Mouse (Mus musculus): ENCODE measurements around the gene 2310022B05Rik. TPM values are rescaled to one million over a fixed set of nuclear protein-coding genes. Genes with fewer than 3 reads are reported as not detected.

Gene 2310022B05Rik
- polyA plus RNA-seq, 1 experiment from 2014 or later: 18.1 TPM

- no peak overlapping the region for H3K27ac ChIP-seq
- H3K36me3 ChIP-seq: peaks cover 89% of the 10 kb centered on the region
- H3K4me2 ChIP-seq (replicated peaks): no peak overlapping the region
- 0 out of 2 replicates have a peak, but pooled peaks cover 4% of the 10 kb centered on the region for H3K4me1 ChIP-seq (replicated peaks)
- no peak for ATAC-seq
- H3K9ac ChIP-seq (replicated peaks): 0 out of 2 replicates have a peak overlapping the region, but pooled peaks have one; percentile 10
- no peak overlapping the region for H3K4me3 ChIP-seq (replicated peaks)
- WGBS: 60% methylated on average over 10 of the region's 10 CpGs
- H3K9me3 ChIP-seq: no peaks in the 10 kb centered on the region
- no peaks in the 10 kb centered on the region for H3K27me3 ChIP-seq
These were observed 18.1 kb upstream of the 2310022B05Rik start for GRCm38 (mm10) chr8:124681077-124681791.

GRCm38 (mm10) chr8:124678246-124678645 is 15.1 kb upstream of the 2310022B05Rik start:
- 94% methylated on average over 13 of the region's 13 CpGs for WGBS
- ATAC-seq: no peak
- no peak overlapping the region for H3K4me3 ChIP-seq (replicated peaks)

GRCm38 (mm10) chr8:124677486-124677885 is 14.3 kb upstream of the 2310022B05Rik start:
- no peaks in the 10 kb centered on the region for H3K9me3 ChIP-seq
- peak; percentile 89 for ATAC-seq
- H3K4me2 ChIP-seq (replicated peaks): no peak overlapping the region
- peaks cover 89% of the 10 kb centered on the region for H3K36me3 ChIP-seq
- no peak overlapping the region for H3K4me3 ChIP-seq (replicated peaks)
- no peak overlapping the region for H3K9ac ChIP-seq (replicated peaks)
- 0 out of 2 replicates have a peak, but pooled peaks cover 4% of the 10 kb centered on the region for H3K4me1 ChIP-seq (replicated peaks)
- peak overlapping the region; percentile 35 for H3K27ac ChIP-seq
- WGBS: 50% methylated on average over 12 of the region's 12 CpGs
- H3K27me3 ChIP-seq: no peaks in the 10 kb centered on the region

More at GRCm38 (mm10) chr8:124678246-124678645, 15.1 kb upstream of the 2310022B05Rik start:
- Histone ChIP-seq H3K9ac (replicated peaks) (no peak overlapping the region), H3K4me2 (replicated peaks) (no peak overlapping the region), H3K4me1 (replicated peaks) (0 out of 2 replicates have a peak, but pooled peaks cover 4% of the 10 kb centered on the region), H3K27ac (no peak overlapping the region), H3K27me3 (no peaks in the 10 kb centered on the region), H3K9me3 (no peaks in the 10 kb centered on the region), H3K36me3 (peaks cover 89% of the 10 kb centered on the region)

- 89% methylated on average over 7 of the region's 7 CpGs for WGBS
- H3K27me3 ChIP-seq: no peaks in the 10 kb centered on the region
- peak overlapping the region; percentile 35 for H3K27ac ChIP-seq
- no peak overlapping the region for H3K4me2 ChIP-seq (replicated peaks)
- peaks cover 89% of the 10 kb centered on the region for H3K36me3 ChIP-seq
- no peak overlapping the region for H3K9ac ChIP-seq (replicated peaks)
- ATAC-seq: peak; percentile 21; the same call in 1 of the 2 replicates
- no peak overlapping the region for H3K4me3 ChIP-seq (replicated peaks)
- 0 out of 2 replicates have a peak, but pooled peaks cover 4% of the 10 kb centered on the region for H3K4me1 ChIP-seq (replicated peaks)
- H3K9me3 ChIP-seq: no peaks in the 10 kb centered on the region
These were observed 13.9 kb upstream of the 2310022B05Rik start for GRCm38 (mm10) chr8:124677078-124677477.

GRCm38 (mm10) chr8:124676661-124677060 is 13.5 kb upstream of the 2310022B05Rik start:
- Histone ChIP-seq H3K9ac (replicated peaks) (no peak overlapping the region), H3K27ac (no peak overlapping the region; the same call in 1 of the 2 replicates), H3K36me3 (peaks cover 87% of the 10 kb centered on the region), H3K4me1 (replicated peaks) (0 out of 2 replicates have a peak, but pooled peaks cover 4% of the 10 kb centered on the region), H3K27me3 (no peaks in the 10 kb centered on the region), H3K4me2 (replicated peaks) (no peak overlapping the region), H3K9me3 (no peaks in the 10 kb centered on the region), H3K4me3 (replicated peaks) (no peak overlapping the region)
- ATAC-seq: peak; percentile 12; the same call in 1 of the 2 replicates
- 92% methylated on average over 4 of the region's 4 CpGs for WGBS

- Histone ChIP-seq H3K9me3 (no peaks in the 10 kb centered on the region), H3K27ac (no peak overlapping the region), H3K36me3 (peaks cover 64% of the 10 kb centered on the region), H3K4me2 (replicated peaks) (no peak overlapping the region), H3K27me3 (no peaks in the 10 kb centered on the region), H3K9ac (replicated peaks) (no peak overlapping the region), H3K4me3 (replicated peaks) (no peak overlapping the region), H3K4me1 (replicated peaks) (0 out of 2 replicates have a peak, but pooled peaks cover 3% of the 10 kb centered on the region)
- no peak for ATAC-seq
- 95% methylated on average over 2 of the region's 2 CpGs for WGBS
These were observed 9.2 kb upstream of the 2310022B05Rik start for GRCm38 (mm10) chr8:124672345-124672744.

- ATAC-seq: no peak
- H3K36me3 ChIP-seq: peaks cover 31% of the 10 kb centered on the region
- no peak overlapping the region for H3K27ac ChIP-seq
- WGBS: 76% methylated on average over 3 of the region's 3 CpGs
- no peak overlapping the region for H3K4me3 ChIP-seq (replicated peaks)
- H3K4me2 ChIP-seq (replicated peaks): no peak overlapping the region
- no peaks in the 10 kb centered on the region for H3K9me3 ChIP-seq
- H3K4me1 ChIP-seq (replicated peaks): no peaks in the 10 kb centered on the region
- no peak overlapping the region for H3K9ac ChIP-seq (replicated peaks)
- no peaks in the 10 kb centered on the region for H3K27me3 ChIP-seq
These were observed 5.6 kb upstream of the 2310022B05Rik start for GRCm38 (mm10) chr8:124668798-124669197.

GRCm38 (mm10) chr8:124664414-124664813 is 1.2 kb upstream of the 2310022B05Rik start:
- peaks cover 33% of the 10 kb centered on the region for H3K4me1 ChIP-seq (replicated peaks)
- no peak overlapping the region for H3K4me3 ChIP-seq (replicated peaks)
- no peaks in the 10 kb centered on the region for H3K9me3 ChIP-seq
- H3K9ac ChIP-seq (replicated peaks): no peak overlapping the region
- ATAC-seq: no peak
- WGBS: 84% methylated on average over 3 of the region's 3 CpGs
- no peak overlapping the region for H3K27ac ChIP-seq
- H3K27me3 ChIP-seq: no peaks in the 10 kb centered on the region
- no peak overlapping the region for H3K4me2 ChIP-seq (replicated peaks)
- H3K36me3 ChIP-seq: no peaks in the 10 kb centered on the region

- Histone ChIP-seq H3K9ac (replicated peaks) (peak overlapping the region; percentile 90), H3K4me3 (replicated peaks) (peak overlapping the region; percentile 88), H3K4me1 (replicated peaks) (peaks cover 38% of the 10 kb centered on the region), H3K36me3 (no peaks in the 10 kb centered on the region), H3K27ac (peak overlapping the region; percentile 87), H3K4me2 (replicated peaks) (peak overlapping the region; percentile 80), H3K9me3 (no peaks in the 10 kb centered on the region), H3K27me3 (no peaks in the 10 kb centered on the region)
- 43% methylated on average over 4 of the region's 4 CpGs for WGBS
- ATAC-seq: no peak
These were observed 683 bp upstream of the 2310022B05Rik start for GRCm38 (mm10) chr8:124663874-124664230.

GRCm38 (mm10) chr8:124662446-124663111 is 590 bp downstream of the 2310022B05Rik start:
- Histone ChIP-seq H3K9me3 (no peaks in the 10 kb centered on the region), H3K9ac (replicated peaks) (peak overlapping the region; percentile 90), H3K36me3 (no peaks in the 10 kb centered on the region), H3K4me3 (replicated peaks) (peak overlapping the region; percentile 88), H3K4me2 (replicated peaks) (peak overlapping the region; percentile 80), H3K27me3 (no peaks in the 10 kb centered on the region), H3K27ac (peak overlapping the region; percentile 87), H3K4me1 (replicated peaks) (peaks cover 46% of the 10 kb centered on the region)
- WGBS: under 1% methylated on average over 49 of the region's 49 CpGs
- ATAC-seq: peak; percentile 62

GRCm38 (mm10) chr8:124661781-124662180 is 1.4 kb downstream of the 2310022B05Rik start:
- Histone ChIP-seq H3K27ac (no peak overlapping the region), H3K27me3 (no peaks in the 10 kb centered on the region), H3K4me3 (replicated peaks) (peak overlapping the region; percentile 88), H3K9ac (replicated peaks) (peak overlapping the region; percentile 90), H3K9me3 (no peaks in the 10 kb centered on the region), H3K4me2 (replicated peaks) (peak overlapping the region; percentile 80), H3K36me3 (peaks cover 3% of the 10 kb centered on the region), H3K4me1 (replicated peaks) (peaks cover 46% of the 10 kb centered on the region)
- no peak for ATAC-seq
- WGBS: 66% methylated on average over 9 of the region's 9 CpGs

- 59% methylated on average over 2 of the region's 2 CpGs for WGBS
- Histone ChIP-seq H3K4me2 (replicated peaks) (peak overlapping the region; percentile 11; the same call in 1 of the 2 replicates), H3K4me1 (replicated peaks) (peaks cover 63% of the 10 kb centered on the region), H3K27ac (peak overlapping the region; percentile 47; the same call in 1 of the 2 replicates), H3K9ac (replicated peaks) (0 out of 2 replicates have a peak overlapping the region, but pooled peaks have one; percentile 23), H3K9me3 (no peaks in the 10 kb centered on the region), H3K27me3 (no peaks in the 10 kb centered on the region), H3K4me3 (replicated peaks) (no peak overlapping the region), H3K36me3 (peaks cover 14% of the 10 kb centered on the region)
- ATAC-seq: no peak
These were observed 4.8 kb downstream of the 2310022B05Rik start for GRCm38 (mm10) chr8:124658415-124658814.
